Mouse (Mus musculus) left cerebral cortex, adult 18-20 months (tissue): ENCODE results near the gene Cacng5. TPM values are rescaled to one million over a fixed set of nuclear protein-coding genes. Genes with fewer than 3 reads are reported as not detected.

Experiments
- DNase-seq, 2 experiments: peaks; one replicate each; pipeline ENCODE4 v3.0.0; 2021 to 2022; ENCODE audit warnings: low spot score in 2 of 2, mixed read lengths in 1 of 2
- total RNA-seq, 2 experiments: library from RNA; stranded (reverse); gene quantifications; 2 replicates each; pipeline ENCODE4 v1.2.3; 2021

Cacng5 gene
- total RNA-seq, 2 experiments from 2014 or later = 14.3 to 14.7 TPM

DNA sequence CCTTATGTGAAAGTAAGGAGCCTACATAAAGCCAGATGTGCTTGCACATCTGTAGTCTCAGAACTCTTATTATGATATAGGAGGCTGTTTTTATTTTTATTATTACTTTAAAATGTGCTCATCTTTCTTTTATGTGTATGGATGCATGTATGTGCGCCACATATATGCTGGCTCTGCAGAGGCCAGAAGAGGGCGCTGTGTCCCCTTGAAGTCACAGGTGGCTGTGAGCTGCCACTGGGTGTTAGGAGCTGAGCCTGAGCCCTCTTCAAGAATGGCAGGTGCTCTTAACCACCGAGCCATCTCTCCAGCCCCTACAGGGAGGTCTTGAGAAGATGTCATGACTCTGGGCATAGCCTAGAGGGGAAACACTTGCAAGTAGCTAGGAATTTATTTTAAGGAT, 23.5 kb downstream of the Cacng5 start:
- DNase-seq = no peak

DNA sequence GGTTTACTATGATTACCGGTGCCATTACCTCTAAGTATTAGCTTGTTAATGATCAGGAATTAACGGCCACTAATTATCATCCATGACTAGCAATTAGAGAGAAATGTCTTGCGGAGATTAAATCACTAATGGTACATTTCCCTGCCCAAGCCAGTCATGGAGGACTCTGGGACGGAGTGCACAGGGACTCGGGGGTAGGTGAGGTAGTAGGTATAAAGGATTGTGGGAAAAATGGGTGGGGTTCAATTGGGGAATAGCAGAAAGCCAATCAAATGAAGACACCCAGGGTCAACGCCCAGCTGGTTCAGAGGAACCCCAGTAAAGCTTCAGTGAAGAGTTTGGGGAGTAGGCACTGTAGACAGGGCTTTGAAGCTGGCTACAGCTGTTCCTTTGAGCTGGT, 27.5 kb downstream of the Cacng5 start:
- DNase-seq = no peak

DNA sequence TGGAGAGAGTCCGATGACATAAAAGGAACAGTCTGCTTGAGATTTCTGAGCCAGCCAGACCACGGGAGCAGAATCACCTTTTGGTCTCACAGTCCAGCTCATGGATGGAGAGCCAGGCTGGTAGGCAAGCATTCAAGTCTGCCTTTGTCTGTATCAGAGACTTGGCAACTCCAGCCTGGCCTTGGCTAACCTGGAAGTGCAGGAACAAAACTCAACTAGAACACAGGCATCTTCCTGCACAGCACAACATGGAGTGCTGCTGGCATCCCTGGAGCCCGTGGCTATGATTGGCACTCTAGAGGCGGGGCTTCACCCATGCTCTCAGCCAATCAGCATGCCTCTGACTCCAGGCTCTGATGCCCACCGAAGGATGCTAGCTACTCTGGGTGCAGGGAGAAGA, 38.0 kb downstream of the Cacng5 start:
- no peak for DNase-seq

DNA sequence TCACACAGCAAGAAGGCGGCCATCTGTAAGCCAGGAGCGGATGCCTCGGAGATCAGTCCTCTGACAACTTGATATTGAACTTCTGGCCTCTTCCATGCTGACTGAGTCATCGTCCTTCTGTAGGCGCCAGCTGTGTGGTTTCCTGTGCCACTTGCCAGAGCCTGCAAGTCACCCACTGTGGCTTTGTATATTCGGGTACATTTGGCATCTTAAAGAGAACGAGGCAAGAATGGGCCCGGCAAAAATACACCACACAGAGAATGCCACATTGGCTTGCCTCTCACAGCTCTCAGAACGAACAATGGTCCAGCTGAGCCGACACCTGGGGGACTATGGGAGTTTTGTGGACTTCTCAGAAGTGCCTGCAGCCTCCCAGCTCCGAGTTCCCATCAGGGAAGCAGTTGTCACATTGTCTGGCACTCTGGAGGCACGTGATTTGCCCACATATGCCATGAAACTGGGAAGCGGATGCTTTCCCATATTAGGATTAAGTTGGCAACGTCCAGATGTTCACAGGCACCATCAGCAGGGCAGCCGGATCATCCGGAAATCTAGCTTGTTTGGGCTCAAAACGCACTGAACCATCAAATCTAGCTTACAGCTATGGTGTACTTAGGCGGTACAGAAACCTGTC, 38.9 kb downstream of the Cacng5 start:
- peak; percentile 22 to 56 for DNase-seq

DNA sequence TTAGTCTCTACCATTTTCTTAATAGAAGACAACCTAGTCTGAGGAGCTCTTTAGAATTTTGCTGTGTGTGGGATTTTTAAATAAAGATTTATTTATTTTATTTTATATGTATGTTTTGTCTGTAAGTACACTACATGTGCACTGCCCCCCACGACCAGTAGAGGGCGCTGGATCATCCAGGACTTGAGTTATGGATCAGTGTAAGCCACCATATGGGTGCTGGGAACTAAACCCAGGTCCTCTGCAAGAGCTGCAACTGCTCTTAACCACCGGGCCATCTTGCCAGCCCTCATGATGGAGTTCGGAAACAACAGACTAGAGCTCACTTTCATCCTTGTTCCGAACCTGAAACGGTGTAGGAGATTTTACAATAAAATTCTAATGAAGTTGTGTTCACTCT, 42.1 kb downstream of the Cacng5 start:
- no peak for DNase-seq

DNA sequence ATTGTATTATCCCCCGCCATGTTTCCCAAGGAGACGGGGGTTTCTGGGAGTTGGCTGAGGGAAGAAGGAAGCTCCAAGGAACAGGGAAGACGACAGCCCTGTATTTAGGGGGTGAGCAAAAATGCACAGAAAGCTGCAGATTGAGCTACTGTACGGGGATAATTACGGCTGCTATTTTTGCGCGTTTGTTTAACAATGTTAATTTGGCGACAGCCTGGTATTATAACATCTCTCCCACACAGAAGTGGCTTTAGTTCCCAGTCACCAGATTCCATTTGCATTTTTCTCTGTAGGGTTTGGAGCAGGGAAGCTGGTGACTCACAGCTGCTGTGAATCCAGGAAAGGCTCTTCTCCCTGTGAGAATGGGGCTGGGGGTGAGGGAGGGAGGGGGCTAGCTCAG, 47.3 kb downstream of the Cacng5 start:
- DNase-seq = peak; percentile 38 to 70

DNA sequence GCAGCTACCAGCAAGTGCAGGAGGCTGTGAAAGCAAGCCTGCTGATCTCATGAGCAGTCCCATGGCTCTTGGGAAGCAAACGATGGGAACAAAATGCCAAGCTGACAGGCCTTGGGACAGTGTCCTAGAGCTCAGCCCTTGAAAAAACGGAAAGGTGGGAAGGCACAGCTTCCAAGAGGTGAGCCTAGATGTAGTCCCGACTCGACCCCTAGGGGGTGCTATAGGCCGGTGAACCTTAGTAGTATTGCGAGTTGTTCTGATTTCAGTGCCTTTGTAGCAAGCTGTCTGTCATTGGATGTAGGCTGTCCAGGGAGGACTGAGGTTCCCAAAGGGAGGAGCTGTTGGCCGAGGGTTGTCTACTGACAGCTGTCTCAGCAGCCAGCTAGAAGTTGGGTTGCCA, 49.7 kb downstream of the Cacng5 start:
- DNase-seq = peak; percentile 83 to 90

DNA sequence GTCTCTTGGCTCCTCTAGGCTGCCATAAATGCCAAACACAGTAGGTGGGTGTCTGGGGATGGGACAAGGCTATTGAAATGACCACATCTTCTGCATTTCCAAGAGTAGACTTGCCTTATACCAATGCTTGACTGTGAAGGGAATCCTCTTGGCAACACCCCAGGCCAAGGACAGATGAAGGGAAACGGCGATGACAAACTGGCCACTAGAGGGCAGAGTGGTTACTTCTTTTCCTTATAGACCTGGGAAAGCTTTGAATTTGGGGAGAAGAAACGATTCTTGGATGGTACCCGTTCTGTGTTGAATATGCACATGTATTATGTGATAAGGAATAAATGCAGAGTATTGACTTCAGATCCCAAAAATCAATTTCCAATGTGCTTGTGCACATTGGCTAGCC, 50.8 kb downstream of the Cacng5 start:
- DNase-seq = peak; percentile 77 to 86

DNA sequence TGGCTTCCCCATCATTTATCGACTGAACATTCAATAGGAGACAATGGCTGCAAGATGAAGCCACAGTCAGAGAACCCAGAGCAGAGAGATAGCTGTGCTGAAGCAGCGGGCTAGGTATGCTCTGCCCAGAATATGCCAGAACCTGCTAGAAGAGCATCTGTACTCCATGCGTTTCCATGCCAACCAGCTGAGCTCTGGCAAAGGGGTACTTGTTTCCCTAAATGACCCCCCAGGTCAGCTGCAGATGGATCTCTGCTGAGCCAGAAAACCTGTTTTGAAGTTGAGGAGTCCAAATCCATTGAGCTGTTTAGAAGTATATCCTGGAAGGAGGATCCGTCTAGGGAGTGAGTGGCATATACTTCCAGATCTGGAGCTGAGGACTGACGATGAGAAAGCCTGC, 53.1 kb downstream of the Cacng5 start:
- no peak for DNase-seq

DNA sequence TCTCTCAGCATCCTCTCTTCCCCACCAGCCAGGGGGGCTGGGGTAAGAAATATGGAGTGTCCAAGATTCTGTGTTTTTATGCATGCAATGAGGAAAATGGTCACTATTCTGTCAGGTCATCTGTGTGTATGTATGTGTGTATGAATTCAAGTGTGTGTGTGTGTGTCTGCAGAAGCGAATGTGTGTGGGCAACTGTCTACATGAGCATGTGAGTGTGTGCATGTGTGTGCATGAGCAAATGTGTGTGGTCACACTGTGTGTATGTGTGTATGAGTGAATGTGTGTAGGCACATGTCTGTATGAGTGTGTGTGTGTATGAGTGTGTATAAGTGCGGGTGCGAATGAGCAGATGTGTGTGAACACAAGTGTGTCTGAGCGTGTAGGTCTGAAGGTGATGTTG, 55.0 kb downstream of the Cacng5 start:
- DNase-seq = no peak

DNA sequence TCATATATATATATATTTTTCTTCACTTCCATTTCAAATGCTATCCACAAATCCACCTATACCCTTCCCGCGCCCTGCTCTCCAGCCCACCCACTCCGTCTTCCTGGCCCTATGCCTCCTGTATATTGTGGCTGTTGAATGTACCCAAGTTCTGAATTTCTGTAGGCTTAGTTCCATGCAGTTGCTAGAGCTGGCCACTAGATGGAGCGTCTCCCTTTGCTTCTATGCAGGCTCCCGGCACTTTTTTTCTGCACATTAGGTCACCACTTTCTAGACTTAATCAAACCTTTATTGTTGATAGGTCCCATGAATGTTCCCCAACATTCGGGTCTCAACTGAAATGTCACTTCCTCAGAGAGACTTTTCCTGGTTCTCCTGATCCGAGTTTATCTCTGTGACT, 55.6 kb downstream of the Cacng5 start:
- DNase-seq = peak; percentile 65 to 66

DNA sequence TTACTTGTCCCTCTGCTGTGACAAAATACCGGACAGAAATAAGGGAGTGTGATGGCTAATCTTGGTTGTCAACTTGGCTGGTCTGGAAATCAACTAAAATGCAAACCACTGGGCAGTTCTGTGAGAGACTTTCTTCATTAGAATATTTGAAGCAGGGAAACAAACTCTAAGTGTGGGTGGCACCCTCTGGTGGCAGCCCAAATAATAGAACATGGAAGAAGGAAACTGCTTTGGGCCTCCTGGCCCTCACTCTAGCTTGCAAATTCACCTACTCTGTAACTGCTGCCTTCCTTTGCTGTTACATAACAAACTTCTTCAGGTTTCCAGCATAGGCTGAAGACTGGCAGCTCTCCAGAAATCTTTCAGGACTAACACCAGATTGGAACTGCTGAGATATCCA, 61.8 kb downstream of the Cacng5 start:
- peak; percentile 76 to 79 for DNase-seq

DNA sequence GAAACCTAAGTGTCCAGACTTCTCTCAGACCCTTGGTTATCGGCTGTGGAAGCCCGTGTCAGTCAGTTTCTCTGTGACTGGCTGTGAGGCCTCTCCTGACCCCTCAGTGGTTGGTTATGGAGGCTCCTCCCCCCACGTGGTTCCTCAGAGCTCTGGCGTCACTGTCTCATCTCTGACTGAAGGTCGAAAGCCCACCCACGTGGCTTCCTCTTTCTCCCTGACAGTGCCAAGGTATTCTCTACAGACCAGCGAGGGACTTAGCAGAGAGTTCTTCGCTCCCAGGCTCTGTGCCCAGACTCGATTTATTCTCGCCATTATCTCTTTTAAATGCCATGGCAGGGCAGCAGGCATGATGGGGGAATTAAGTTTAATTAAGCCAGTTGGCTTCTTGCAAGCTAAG, 65.2 kb downstream of the Cacng5 start:
- DNase-seq = no peak

DNA sequence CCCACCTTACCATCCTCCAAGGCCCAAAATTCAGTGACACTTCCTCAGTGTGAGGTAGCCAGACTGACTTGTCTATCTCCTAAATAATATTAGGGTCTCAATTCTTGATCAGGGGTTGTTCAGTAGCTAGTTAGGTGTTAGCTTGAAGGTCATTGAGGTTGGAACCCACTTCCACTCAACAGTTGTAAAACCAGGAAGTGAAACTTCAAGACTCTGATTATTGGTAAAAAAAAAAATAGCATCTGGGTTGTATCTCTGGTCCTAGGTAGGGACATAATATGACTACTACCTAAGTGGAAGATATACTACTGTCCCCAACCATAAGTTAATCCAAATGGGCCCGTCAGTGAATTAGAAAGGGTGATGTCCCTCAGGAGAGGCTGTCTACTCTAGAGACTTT, 70.7 kb downstream of the Cacng5 start:
- DNase-seq = no peak

DNA sequence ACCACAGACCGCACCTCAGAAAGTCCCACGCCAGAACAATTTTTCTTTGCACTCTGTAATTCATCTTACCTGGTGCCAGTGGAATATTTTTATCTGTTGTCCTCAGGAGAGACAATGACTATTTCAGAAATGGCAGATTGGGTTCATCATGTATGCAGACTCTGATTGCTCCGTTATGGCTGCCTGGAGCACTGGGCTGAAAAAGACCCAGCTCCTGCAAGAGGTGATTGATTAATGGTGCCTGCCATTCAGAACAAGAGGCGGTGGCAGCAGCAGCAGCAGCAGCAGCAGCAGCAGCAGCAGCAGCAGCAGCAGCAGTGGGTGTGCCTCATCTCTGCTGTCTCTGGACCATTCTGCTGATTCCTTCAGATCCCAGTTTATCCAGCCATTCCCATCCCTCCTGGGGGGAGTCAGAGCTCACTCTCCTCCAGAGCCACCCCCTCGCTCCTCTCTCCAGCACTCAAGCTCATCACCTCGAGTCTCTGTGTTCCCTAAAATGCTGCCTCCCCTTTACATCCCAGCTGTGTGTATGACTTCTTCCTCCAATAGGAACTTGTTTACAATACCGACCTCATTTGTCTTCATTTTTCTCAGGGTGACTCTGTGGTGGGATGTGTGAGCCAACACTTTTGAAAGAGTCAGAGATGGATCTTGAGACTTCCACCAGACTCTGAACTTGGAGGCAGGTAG, 81.4 kb downstream of the Cacng5 start:
- no peak for DNase-seq

Other genes with a start within 250 kb of the Cacng5 start
- gene Cacng1, start 198.5 kb downstream of the Cacng5 start, total RNA-seq = under 1 TPM in 1 of 2 experiments, not detected in 1; 0.30 TPM
- 10 to 100 TPM; 26.6 to 29.1 TPM for gene Cacng4, start 120.5 kb downstream of the Cacng5 start, total RNA-seq